Mouse (Mus musculus): ENCODE measurements around the gene Klhl6. TPM values are rescaled to one million over a fixed set of nuclear protein-coding genes. Genes with fewer than 3 reads are reported as not detected.

Klhl6 gene
- total RNA-seq, 2 experiments from 2014 or later = 0.18 to 0.71 TPM

Other genes starting within 250 kb of the Klhl6 start
- under 1 TPM; 0.05 TPM for gene B3gnt5, start 222.8 kb downstream of the Klhl6 start, total RNA-seq (2021)
- 100 to 1,000 TPM; 164 to 165 TPM for gene Klhl24, start 114.5 kb upstream of the Klhl6 start, total RNA-seq (2021)
- 1 to 10 TPM; 3.3 to 3.7 TPM for gene Yeats2, start 158.0 kb upstream of the Klhl6 start, total RNA-seq (2021)

All from gastrocnemius, adult 18-20 months (tissue).